Mouse (Mus musculus) ovary, adult 18-20 months (tissue): ENCODE data around the gene Defb29.
A peak's percentile ranks its signal among the peaks of the same experiment; 100 is the strongest.

Experiments used
- DNase-seq: peaks from one replicate; pipeline ENCODE4 v3.0.0; 2022; ENCODE audit warnings: low spot score, mixed read lengths

The Defb29 gene

GRCm38 (mm10) chr2:152539944-152540710, at the start of gene Defb29:
TSS of gene Defb29 (minus strand) at chr2:152540098.
- no peak for DNase-seq

- no peak for DNase-seq
These were observed 49.1 kb upstream of the Defb29 start for GRCm38 (mm10) chr2:152589021-152589420.

GRCm38 (mm10) chr2:152588450-152588849, 48.6 kb upstream of the Defb29 start:
- DNase-seq, result no peak

- DNase-seq, result no peak
These were observed 47.1 kb upstream of the Defb29 start for GRCm38 (mm10) chr2:152586926-152587560.

- peak; percentile 24 for DNase-seq
These were observed 40.7 kb upstream of the Defb29 start for GRCm38 (mm10) chr2:152580612-152581011.

- peak; percentile 67 for DNase-seq
These were observed 40.2 kb upstream of the Defb29 start, which contains the start of gene Defb19 for GRCm38 (mm10) chr2:152580107-152580506. TSS of gene Defb19 (minus strand) at chr2:152580312.

GRCm38 (mm10) chr2:152573484-152573883, 33.6 kb upstream of the Defb29 start:
- no peak for DNase-seq

GRCm38 (mm10) chr2:152572114-152572794, 32.4 kb upstream of the Defb29 start, which contains the start of gene Defb21:
TSS of gene Defb21 (plus strand) at chr2:152572744.
- no peak for DNase-seq

- no peak for DNase-seq
These were observed 30.4 kb upstream of the Defb29 start for GRCm38 (mm10) chr2:152570313-152570712.

- no peak for DNase-seq
These were observed 30.0 kb upstream of the Defb29 start for GRCm38 (mm10) chr2:152569881-152570280.

- no peak for DNase-seq
These were observed 29.1 kb upstream of the Defb29 start, which contains the start of gene Gm17416 for GRCm38 (mm10) chr2:152569038-152569437. TSS of gene Gm17416 (plus strand) at chr2:152569338.

GRCm38 (mm10) chr2:152556655-152557054, 16.8 kb upstream of the Defb29 start:
- no peak for DNase-seq

- DNase-seq, result peak; percentile 14
These were observed 14.0 kb upstream of the Defb29 start for GRCm38 (mm10) chr2:152553774-152554423.

- no peak for DNase-seq
These were observed 8.2 kb upstream of the Defb29 start for GRCm38 (mm10) chr2:152548124-152548523.

- peak; percentile 51 for DNase-seq
These were observed 4.8 kb upstream of the Defb29 start for GRCm38 (mm10) chr2:152544691-152545090.

GRCm38 (mm10) chr2:152543478-152543877, 3.6 kb upstream of the Defb29 start:
- no peak for DNase-seq

- no peak for DNase-seq
These were observed 3.0 kb upstream of the Defb29 start for GRCm38 (mm10) chr2:152542897-152543296.

GRCm38 (mm10) chr2:152541979-152542378, 2.1 kb upstream of the Defb29 start:
- no peak for DNase-seq

- DNase-seq, result no peak
These were observed 21.9 kb downstream of the Defb29 start, which contains the start of gene Defb28 for GRCm38 (mm10) chr2:152517981-152518380. TSS of gene Defb28 (plus strand) at chr2:152518255.

- DNase-seq, result no peak
These were observed 23.8 kb downstream of the Defb29 start for GRCm38 (mm10) chr2:152516084-152516483.

- DNase-seq, result no peak
These were observed 28.3 kb downstream of the Defb29 start, which contains the start of gene Defb26 for GRCm38 (mm10) chr2:152511592-152511991. TSS of gene Defb26 (minus strand) at chr2:152511692.

- DNase-seq, result no peak
These were observed 35.9 kb downstream of the Defb29 start for GRCm38 (mm10) chr2:152503950-152504349.
